Mouse (Mus musculus): ENCODE measurements around the gene Synj2bp. TPM values are rescaled to one million over a fixed set of nuclear protein-coding genes. Genes with fewer than 3 reads are reported as not detected.
A peak's percentile ranks its signal among the peaks of the same experiment; 100 is the strongest.
"Not testable (repeated sequence)": the region's sequence is repeated elsewhere in the genome, so short reads cannot be mapped to it uniquely, and the experiment has no call there.

Gene Synj2bp
- polyA plus RNA-seq, 1 experiment from 2014 or later = 41.6 TPM

DNA sequence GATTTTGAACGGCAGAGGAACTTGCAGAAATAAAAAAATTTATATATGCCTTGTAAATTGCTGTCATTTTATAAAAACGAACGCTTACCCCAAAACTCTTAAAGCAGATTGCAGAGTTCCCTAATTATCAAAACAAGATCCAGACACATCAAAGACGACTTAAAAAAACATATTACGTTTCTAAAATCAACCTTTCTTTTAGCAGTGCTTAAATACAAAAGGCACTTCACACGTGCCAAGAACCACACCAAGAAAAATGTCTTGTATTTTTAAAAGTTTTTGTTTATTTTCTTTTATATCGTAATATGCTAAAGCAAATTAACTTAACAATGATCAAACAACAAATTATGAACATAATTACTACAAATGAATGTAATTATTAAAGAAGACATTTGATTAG lies 48.5 kb downstream of the Synj2bp start:
- Histone ChIP-seq H3K36me3 (no peaks in the 10 kb centered on the region), H3K9ac (peak overlapping the region; percentile 53)

DNA sequence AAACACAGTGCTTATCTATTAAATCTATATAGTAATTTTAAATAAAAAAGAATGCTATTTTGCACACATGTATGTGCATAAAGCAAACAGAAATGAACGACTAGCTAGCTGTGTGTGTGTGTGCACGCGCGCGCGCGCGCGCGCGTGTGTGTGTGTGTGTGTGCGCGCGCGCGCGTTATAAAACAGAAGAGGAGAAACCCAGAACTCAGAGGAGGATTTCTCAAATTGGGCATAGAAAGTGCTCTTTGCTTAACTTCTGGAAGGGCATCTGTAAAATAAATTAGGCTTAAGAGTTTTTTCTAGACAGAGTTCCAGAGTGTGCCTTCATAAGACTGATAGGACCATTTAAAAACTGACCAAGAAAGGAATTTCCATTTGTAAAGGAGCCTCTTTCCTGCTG lies 49.1 kb downstream of the Synj2bp start:
- ATAC-seq (replicated peaks; ENCODE audit: low FRiP score) = no peak
- WGBS = 54% methylated on average over 17 of the region's 17 CpGs
- peak overlapping the region; percentile 53 for H3K9ac ChIP-seq
- peak overlapping the region; percentile 64 for H3K4me2 ChIP-seq
- H3K4me3 ChIP-seq (replicated peaks) = peak overlapping the region; percentile 64
- H3K36me3 ChIP-seq = no peaks in the 10 kb centered on the region
- H3K4me1 ChIP-seq = 0 out of 2 replicates have a peak, but pooled peaks cover 4% of the 10 kb centered on the region
- H3K27me3 ChIP-seq = no peaks in the 10 kb centered on the region
- no peaks in the 10 kb centered on the region for H3K9me3 ChIP-seq (replicated peaks)
- no peak overlapping the region for H3K27ac ChIP-seq

More for the DNA sequence above, 48.5 kb downstream of the Synj2bp start:
- Histone ChIP-seq H3K4me2 (peak overlapping the region; percentile 64), H3K27me3 (no peaks in the 10 kb centered on the region), H3K27ac (peak overlapping the region; percentile 94), H3K9me3 (replicated peaks) (no peaks in the 10 kb centered on the region), H3K4me1 (0 out of 2 replicates have a peak, but pooled peaks cover 4% of the 10 kb centered on the region), H3K4me3 (replicated peaks) (peak overlapping the region; percentile 64)
- no peak for ATAC-seq (replicated peaks; ENCODE audit: low FRiP score)
- 2% methylated on average over 7 of the region's 7 CpGs for WGBS

DNA sequence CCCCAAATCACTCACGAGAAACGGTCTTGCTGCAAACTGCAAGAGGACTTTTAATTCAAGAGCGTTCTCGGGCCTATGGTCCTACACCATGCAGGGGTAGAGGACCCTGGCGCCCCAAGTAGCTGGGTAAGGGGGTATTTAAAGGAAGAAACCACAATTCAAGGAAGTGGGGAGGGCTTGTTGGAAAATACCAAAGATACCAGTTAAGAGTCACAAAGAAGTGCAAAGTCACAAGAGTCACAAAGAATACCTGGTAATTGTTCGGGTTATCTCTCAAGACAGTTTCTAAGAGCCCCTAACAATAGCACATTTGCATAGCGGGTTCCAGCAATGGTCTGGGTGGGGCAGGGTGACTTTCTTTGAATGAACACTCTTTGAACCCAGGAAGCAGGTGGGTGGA lies 73.7 kb downstream of the Synj2bp start:
- not testable (repeated sequence) for H3K9me3 ChIP-seq (replicated peaks); H3K36me3 ChIP-seq; H3K9ac ChIP-seq; H3K27me3 ChIP-seq; H3K4me1 ChIP-seq; H3K4me3 ChIP-seq (replicated peaks); H3K27ac ChIP-seq; H3K4me2 ChIP-seq; ATAC-seq (replicated peaks; ENCODE audit: low FRiP score)
- WGBS = 96% methylated on average over 7 of the region's 7 CpGs

Other genes with a start within 250 kb of the Synj2bp start
- gene Slc8a3, start 199.7 kb downstream of the Synj2bp start, polyA plus RNA-seq (2015; fragmentation: Nextera tagmentation; extraction: Ambion mirVana) = 0.48 and 1.1 TPM in 2 replicates
- 0.13 and 0.21 TPM in 2 replicates for gene Gm4787, start 153.4 kb downstream of the Synj2bp start, polyA plus RNA-seq (2015; fragmentation: Nextera tagmentation; extraction: Ambion mirVana)
- gene Adam4, start 111.0 kb downstream of the Synj2bp start, polyA plus RNA-seq (2015; fragmentation: Nextera tagmentation; extraction: Ambion mirVana) = 0.45 and 0.54 TPM in 2 replicates
- 129 and 143 TPM in 2 replicates for gene Cox16, start 47.8 kb downstream of the Synj2bp start, polyA plus RNA-seq (2015; fragmentation: Nextera tagmentation; extraction: Ambion mirVana)
- 28.8 TPM in 2 replicates for gene Gm20498, start within 50 bp of the Synj2bp start, polyA plus RNA-seq (2015; fragmentation: Nextera tagmentation; extraction: Ambion mirVana)
- gene Adam21, start 35.6 kb upstream of the Synj2bp start, polyA plus RNA-seq (2015; fragmentation: Nextera tagmentation; extraction: Ambion mirVana) = 0.34 and 0.37 TPM in 2 replicates
- gene Med6, start 62.1 kb upstream of the Synj2bp start, polyA plus RNA-seq (2015; fragmentation: Nextera tagmentation; extraction: Ambion mirVana) = 61.9 and 70.8 TPM in 2 replicates
- 1.2 and 1.4 TPM in 2 replicates for gene Ttc9, start 98.3 kb upstream of the Synj2bp start, polyA plus RNA-seq (2015; fragmentation: Nextera tagmentation; extraction: Ambion mirVana)
- gene Map3k9, start 248.3 kb upstream of the Synj2bp start, polyA plus RNA-seq (2015; fragmentation: Nextera tagmentation; extraction: Ambion mirVana) = 1.3 and 1.5 TPM in 2 replicates